ENCODE assay signal across 27 mouse cellular contexts in genomic region chr1:87255173-87255572, GRCm38 (mm10). TPM values are rescaled to one million over a fixed set of nuclear protein-coding genes. Genes with fewer than 3 reads are reported as not detected.
"Had no signal": no experiment of that assay in that cellular context is flagged by ENCODE, and none has a peak within 500 bp of the region (broad histone marks: within the 10 kb centered on the region; RNA-seq: fewer than 3 reads in every experiment).

No protein-coding gene starts in this region.

- DNase-seq: kidney, adult 8-10 months; kidney, postnatal 14 days; kidney, postnatal 4 days; left cerebral cortex, postnatal 4 days; liver, postnatal 0 days; lung, embryonic 14.5 days; retina, postnatal 1 day; thymus, adult 18-20 months; thymus, postnatal 36 days had no signal

- H3K4me1 ChIP-seq: limb, embryonic 12.5 days; midbrain, embryonic 15.5 days had no signal

- H3K36me3 ChIP-seq: limb, embryonic 12.5 days; limb, embryonic 15.5 days; midbrain, embryonic 12.5 days; midbrain, embryonic 15.5 days; neural tube, embryonic 13.5 days had no signal

- H3K27ac ChIP-seq: limb, embryonic 12.5 days; limb, embryonic 15.5 days; liver, embryonic 14.5 days; macrophage; midbrain, embryonic 12.5 days; midbrain, embryonic 15.5 days; neural tube, embryonic 13.5 days had no signal

- ATAC-seq: liver, postnatal 0 days; lung, postnatal 0 days; midbrain, embryonic 15.5 days had no signal

- H3K9ac ChIP-seq: limb, embryonic 12.5 days; limb, embryonic 15.5 days; liver, embryonic 14.5 days; liver, postnatal 0 days; lung, embryonic 14.5 days; midbrain, embryonic 12.5 days; midbrain, embryonic 15.5 days; neural tube, embryonic 13.5 days had no signal

- H3K4me3 ChIP-seq: limb, embryonic 12.5 days; limb, embryonic 15.5 days; midbrain, embryonic 12.5 days; midbrain, embryonic 15.5 days; neural tube, embryonic 13.5 days had no signal

- H3K9me3 ChIP-seq: limb, embryonic 12.5 days; limb, embryonic 15.5 days; midbrain, embryonic 12.5 days; midbrain, embryonic 15.5 days; neural tube, embryonic 13.5 days had no signal

- H3K4me2 ChIP-seq: limb, embryonic 12.5 days; limb, embryonic 15.5 days; liver, embryonic 11.5 days; lung, embryonic 14.5 days; midbrain, embryonic 12.5 days; midbrain, embryonic 15.5 days; neural tube, embryonic 13.5 days had no signal

RNA-seq across cellular contexts. Expression of gene Efhd1, which starts 9.0 kb away (rescaled TPM):
- total RNA-seq: neutrophil, adult 5-6 weeks had no signal
- polyA plus RNA-seq: liver, embryonic 11.5 days; liver, embryonic 14.5 days; lung, embryonic 14.5 days had no signal

RNA-seq across cellular contexts. Expression of gene Chrng, which starts 50.7 kb away (rescaled TPM):
- total RNA-seq: layer of hippocampus, adult 18-20 months; layer of hippocampus, postnatal 14 days; left cerebral cortex, adult 8-10 months; left cerebral cortex, postnatal 14 days; left cerebral cortex, postnatal 4 days; megakaryocyte, adult 5-6 weeks; neutrophil, adult 5-6 weeks had no signal
- polyA plus RNA-seq: liver, embryonic 14.5 days; liver, postnatal 0 days; lung, embryonic 14.5 days; midbrain, embryonic 12.5 days; midbrain, embryonic 15.5 days; small intestine, adult 2 months; spleen, adult 2 months; testis, adult 2 months had no signal
